Comparison of ENCODE assay signal across 14 mouse cellular contexts in genomic region chr8:64395816-64396215, GRCm38 (mm10).
DNase-seq lines count a peak whose midpoint lies in the region; ATAC-seq lines count a peak whose summit lies in the region.
"Had no signal": no experiment of that assay in that cellular context is flagged by ENCODE, and none has a peak within 500 bp of the region (broad histone marks: within the 10 kb centered on the region; RNA-seq: fewer than 3 reads in every experiment).

No protein-coding gene starts in this region.

- ATAC-seq in kidney, embryonic 14.5 days (ENCODE audit: low FRiP score, low TSS enrichment): no peak
- no peak for ATAC-seq in forebrain, embryonic 11.5 days (replicated peaks; ENCODE audit: low FRiP score)
- ATAC-seq: CD4-positive, CD25-positive, alpha-beta regulatory T cell, adult 4 months; forebrain, postnatal 0 days had no signal

- H3K27me3 ChIP-seq in kidney, embryonic 14.5 days (ENCODE audit: control insufficient read depth, insufficient read depth, low read length): no peaks in the 10 kb centered on the region
- no peaks in the 10 kb centered on the region for H3K27me3 ChIP-seq in forebrain, embryonic 11.5 days (ENCODE audit: control insufficient read depth, insufficient read depth, low read length)
- H3K27me3 ChIP-seq: midbrain, embryonic 12.5 days had no signal

- no peak overlapping the region for H3K9ac ChIP-seq in kidney, embryonic 14.5 days (ENCODE audit: low read depth, low read length)
- H3K9ac ChIP-seq in forebrain, embryonic 11.5 days (ENCODE audit: low read length): no peak overlapping the region
- H3K9ac ChIP-seq: forebrain, postnatal 0 days; liver, embryonic 14.5 days; midbrain, embryonic 12.5 days had no signal

- H3K4me1 ChIP-seq in kidney, embryonic 14.5 days (ENCODE audit: control insufficient read depth, insufficient read depth, low read length): no peaks in the 10 kb centered on the region
- no peaks in the 10 kb centered on the region for H3K4me1 ChIP-seq in forebrain, embryonic 11.5 days (replicated peaks; ENCODE audit: control insufficient read depth, insufficient read depth, low read length)
- H3K4me1 ChIP-seq: midbrain, embryonic 12.5 days had no signal

- WGBS in kidney, embryonic 14.5 days: 83% methylated on average over 5 of the region's 5 CpGs
- WGBS in forebrain, embryonic 11.5 days: 83% methylated on average over 5 of the region's 5 CpGs

- H3K9me3 ChIP-seq in kidney, embryonic 14.5 days (ENCODE audit: control insufficient read depth, low read length): no peaks in the 10 kb centered on the region
- H3K9me3 ChIP-seq in forebrain, embryonic 11.5 days (ENCODE audit: control insufficient read depth, low read length): no peaks in the 10 kb centered on the region
- H3K9me3 ChIP-seq: midbrain, embryonic 12.5 days had no signal

- no peaks in the 10 kb centered on the region for H3K36me3 ChIP-seq in kidney, embryonic 14.5 days (ENCODE audit: control insufficient read depth, insufficient read depth, low read length)
- H3K36me3 ChIP-seq in forebrain, embryonic 11.5 days (ENCODE audit: control insufficient read depth, insufficient read depth, low read length): no peaks in the 10 kb centered on the region
- H3K36me3 ChIP-seq: midbrain, embryonic 12.5 days had no signal

- DNase-seq in kidney, adult 11 months: peak; percentile 64
- DNase-seq in cerebellum, adult 18-20 months: peak; percentile 60 to 68
- peak; percentile 27 for DNase-seq in gastrocnemius, postnatal 10 days
- peak; percentile 36 for DNase-seq in skeletal muscle tissue, adult 2 months (ENCODE audit: low read depth, low spot score)
- DNase-seq in thymus, postnatal 10 days (ENCODE audit: low spot score in 2 of 2): no peak
- no peak for DNase-seq in forebrain, embryonic 11.5 days (ENCODE audit: low spot score)
- DNase-seq: forebrain, postnatal 0 days; heart, adult 11 months; left cerebral cortex, postnatal 4 days; right cerebral cortex, adult 18-20 months had no signal

- H3K4me2 ChIP-seq in kidney, embryonic 14.5 days (replicated peaks; ENCODE audit: low read depth, low read length): no peak overlapping the region
- H3K4me2 ChIP-seq in forebrain, embryonic 11.5 days (ENCODE audit: low read depth, low read length, severe bottlenecking): no peak overlapping the region
- H3K4me2 ChIP-seq: midbrain, embryonic 12.5 days had no signal

- H3K4me3 ChIP-seq in kidney, embryonic 14.5 days (ENCODE audit: low read length): no peak overlapping the region
- H3K4me3 ChIP-seq in forebrain, embryonic 11.5 days (ENCODE audit: low read depth, low read length): no peak overlapping the region
- H3K4me3 ChIP-seq: midbrain, embryonic 12.5 days had no signal

- H3K27ac ChIP-seq in kidney, embryonic 14.5 days (ENCODE audit: low read depth, low read length): no peak overlapping the region
- H3K27ac ChIP-seq in forebrain, embryonic 11.5 days (ENCODE audit: low read depth, low read length): no peak overlapping the region
- H3K27ac ChIP-seq: liver, embryonic 14.5 days; midbrain, embryonic 12.5 days had no signal

Comparison
In these comparisons a context has a peak if more than half of its experiments do, and no peak if none do; other contexts are left out.
1. DNase-seq: peak in kidney, adult 11 months (single experiment), cerebellum, adult 18-20 months (2 of 2), gastrocnemius, postnatal 10 days (single experiment) and skeletal muscle tissue, adult 2 months (single experiment); none in thymus, postnatal 10 days (0 of 2) and forebrain, embryonic 11.5 days (single experiment).